Mouse (Mus musculus): ENCODE measurements around the gene H2-Ab1.
"Not testable (repeated sequence)": the region's sequence is repeated elsewhere in the genome, so short reads cannot be mapped to it uniquely, and the experiment has no call there.

Gene H2-Ab1

DNA sequence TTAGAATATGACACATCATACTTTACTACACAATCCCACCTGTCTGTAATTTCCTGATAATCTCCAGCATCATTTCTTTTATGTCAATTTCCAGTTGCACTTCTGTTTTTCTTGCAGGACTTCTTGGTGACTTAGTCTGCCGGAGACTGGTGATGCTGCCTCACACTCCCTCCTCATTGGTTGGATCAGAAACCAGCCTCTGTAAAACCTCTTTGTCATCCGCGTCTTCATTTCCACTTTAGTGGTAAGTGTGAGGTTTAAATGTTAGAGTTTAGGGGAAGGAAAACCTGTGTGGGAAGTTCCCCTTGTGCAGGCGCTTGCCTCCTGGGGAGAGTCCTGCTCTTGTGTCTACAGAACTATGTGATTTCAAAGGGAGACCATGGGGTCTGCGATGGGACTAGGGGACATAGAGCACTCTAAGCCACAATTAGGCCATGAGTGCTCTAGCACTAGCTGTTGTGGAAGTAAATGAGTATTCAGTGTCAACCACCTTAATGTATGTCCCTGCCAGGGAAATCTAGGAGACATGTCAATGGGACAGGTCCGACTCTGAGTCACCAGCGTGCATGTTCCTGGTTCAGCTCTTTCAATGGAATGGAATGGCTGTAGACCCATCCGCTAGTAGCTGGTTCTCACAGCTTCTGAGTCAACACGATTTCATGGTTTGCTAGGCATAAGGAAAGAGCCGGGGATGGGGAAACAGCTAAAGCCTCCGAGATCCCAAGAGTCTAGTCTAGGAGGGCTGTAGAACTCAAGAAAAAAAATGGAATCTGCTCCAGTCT is at the start of gene H2-Ab1:
Gene H2-Ab1 (plus strand): TSS at position 96 of the 782 bp plus-strand sequence.
- in situ Hi-C loops (cut with MboI, MseI), result loop anchor here (10.0 kb wide), 1 partner anchor 573 kb away; the partner anchor contains the start of gene Hnrnpm

DNA sequence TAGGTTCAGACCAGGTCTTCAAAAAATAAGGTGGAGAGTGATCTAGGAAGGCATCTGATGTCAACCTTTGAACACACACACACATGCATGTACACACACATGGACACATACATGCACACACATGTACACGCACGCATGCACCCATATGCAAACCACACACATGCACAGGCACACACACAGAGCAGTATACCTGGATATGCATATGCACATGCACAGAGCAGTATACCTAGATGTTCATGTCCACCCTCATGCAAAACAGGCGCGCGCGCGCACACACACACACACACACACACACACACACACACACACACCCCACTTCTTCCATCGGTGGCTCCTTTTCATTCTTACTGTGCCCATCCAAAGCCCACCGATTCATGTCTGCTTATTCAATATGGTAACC is 49.6 kb upstream of the H2-Ab1 start:
- in situ Hi-C loops (cut with MboI, MseI), result no loop called here

DNA sequence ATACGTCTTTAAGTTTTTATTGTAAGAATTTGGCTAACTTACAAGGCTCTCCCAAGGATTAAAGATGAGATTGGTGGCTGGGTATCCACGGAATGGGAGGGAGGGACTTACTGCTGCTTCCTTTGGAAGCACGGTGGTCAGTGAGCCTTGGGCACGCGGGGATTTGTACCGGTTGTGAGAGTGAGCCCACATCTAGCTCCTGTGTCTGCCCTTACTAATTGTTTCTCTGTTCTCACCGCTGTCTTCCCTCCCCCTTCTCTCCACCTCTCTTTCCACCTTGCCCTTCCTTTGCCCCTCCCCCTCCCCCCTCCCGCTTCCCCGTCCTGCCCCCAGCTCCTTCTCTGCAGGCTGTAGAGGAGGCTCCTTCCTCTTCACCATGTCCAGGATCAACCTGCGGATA is 49.1 kb upstream of the H2-Ab1 start:
- in situ Hi-C loops (cut with MboI, MseI), result no loop called here

DNA sequence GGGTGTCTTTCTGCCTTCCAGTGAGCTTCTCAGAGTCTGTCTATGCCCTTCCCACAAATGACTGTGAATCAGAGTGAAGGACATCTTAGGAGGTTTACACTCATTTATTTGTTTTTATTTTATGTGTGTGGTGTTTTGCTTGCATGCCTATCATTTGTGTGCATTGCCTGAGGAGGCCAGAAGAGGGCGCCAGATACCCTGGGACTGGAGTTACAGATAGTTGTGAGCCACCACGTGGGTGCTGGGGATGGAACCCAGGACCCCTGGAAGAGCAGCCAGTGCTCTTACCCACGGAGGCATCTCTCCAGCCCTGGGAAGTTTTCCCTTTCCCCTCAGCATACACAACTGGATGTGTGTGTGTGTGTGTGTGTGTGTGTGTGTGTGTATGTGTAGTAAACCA is 47.8 kb upstream of the H2-Ab1 start:
- in situ Hi-C loops (cut with MboI, MseI), result loop anchor here (5.0 kb wide), 1 partner anchor 38 kb away; no protein-coding TSS in a partner anchor

DNA sequence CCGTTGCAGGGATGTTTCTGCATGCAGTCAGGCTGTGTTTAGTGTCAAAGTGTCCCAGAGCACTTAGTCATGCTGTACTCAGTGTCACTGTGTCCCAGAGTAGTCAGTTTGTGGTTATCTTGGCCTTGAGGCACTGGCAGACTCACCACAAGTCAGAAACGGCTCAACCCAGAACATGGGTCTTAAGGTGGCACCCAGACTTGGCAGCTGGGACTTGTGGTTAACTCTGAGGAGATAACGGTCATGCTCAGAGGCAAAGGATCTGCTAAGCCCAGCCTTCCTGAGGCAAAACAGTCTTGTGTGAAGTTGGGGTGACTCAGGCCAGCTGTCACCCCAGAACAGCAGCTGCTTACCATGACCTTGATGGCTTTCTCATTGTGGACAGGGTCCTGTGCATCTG is 46.9 kb upstream of the H2-Ab1 start:
- in situ Hi-C loops (cut with MboI, MseI), result loop anchor here (5.0 kb wide), 1 partner anchor 37 kb away; no protein-coding TSS in a partner anchor

DNA sequence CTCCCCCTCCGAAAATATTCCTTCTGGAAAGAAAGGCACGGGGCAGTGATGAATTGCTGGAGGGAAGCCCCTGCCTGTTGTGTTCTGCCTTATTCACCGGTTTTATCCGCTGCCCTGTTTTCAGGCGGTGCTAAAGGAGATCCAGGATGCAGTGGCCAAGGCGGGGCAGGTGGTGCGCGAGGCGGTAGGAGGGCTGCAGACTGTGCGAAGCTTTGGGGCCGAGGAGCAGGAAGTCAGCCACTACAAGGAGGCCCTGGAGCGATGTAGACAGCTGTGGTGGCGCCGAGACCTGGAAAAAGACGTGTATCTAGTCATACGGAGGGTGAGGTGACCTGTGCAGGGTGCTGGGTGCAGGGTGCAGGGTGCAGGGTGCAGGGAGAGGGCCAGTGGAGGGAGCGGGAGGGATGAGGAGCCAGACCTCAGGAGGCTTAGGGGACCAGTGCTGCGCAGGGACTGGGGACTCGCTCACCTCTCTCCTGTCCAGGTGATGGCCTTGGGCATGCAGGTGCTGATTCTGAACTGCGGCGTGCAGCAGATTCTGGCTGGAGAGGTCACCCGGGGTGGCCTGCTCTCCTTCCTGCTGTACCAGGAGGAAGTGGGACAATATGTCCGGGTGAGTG is 45.6 kb upstream of the H2-Ab1 start:
- in situ Hi-C loops (cut with MboI, MseI), result loop anchor here (5.0 kb wide), 1 partner anchor 35 kb away; no protein-coding TSS in a partner anchor

DNA sequence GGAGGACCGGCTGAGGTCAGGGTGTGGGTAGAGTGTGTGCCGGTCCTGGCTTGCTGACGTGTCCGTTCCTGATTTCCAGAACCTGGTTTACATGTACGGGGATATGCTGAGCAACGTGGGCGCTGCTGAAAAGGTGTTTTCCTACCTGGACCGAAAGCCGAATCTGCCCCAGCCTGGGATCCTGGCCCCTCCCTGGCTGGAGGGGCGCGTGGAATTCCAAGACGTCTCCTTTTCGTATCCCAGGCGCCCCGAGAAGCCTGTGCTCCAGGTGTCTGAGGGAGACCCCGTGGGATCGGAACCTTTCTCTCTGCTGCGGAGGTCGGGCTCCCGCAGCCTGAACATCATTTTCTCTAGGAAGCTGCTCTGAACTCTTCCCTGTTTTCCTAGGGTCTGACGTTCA is 43.6 kb upstream of the H2-Ab1 start:
- in situ Hi-C loops (cut with MboI, MseI), result loop anchor here (5.0 kb wide), 1 partner anchor 33 kb away; no protein-coding TSS in a partner anchor

DNA sequence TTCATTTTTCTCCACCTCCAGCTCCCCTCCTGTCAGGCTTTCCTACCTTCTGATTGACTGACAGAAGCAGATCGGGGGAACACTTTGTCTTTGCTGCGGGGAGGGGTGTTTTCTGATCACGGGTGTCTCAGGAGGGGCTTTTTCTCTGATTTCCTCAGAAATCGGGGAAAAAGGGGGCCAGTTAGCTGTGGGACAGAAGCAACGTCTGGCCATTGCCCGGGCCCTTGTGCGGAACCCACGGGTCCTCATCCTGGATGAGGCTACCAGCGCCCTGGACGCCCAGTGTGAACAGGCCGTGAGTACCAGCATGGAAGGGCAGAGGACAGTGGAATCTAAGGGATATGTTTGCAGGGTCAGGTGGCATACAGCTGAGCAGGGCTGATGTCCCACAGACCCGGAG is 42.3 kb upstream of the H2-Ab1 start:
- in situ Hi-C loops (cut with MboI, MseI), result loop anchor here (5.0 kb wide), 1 partner anchor 43 kb away; no protein-coding TSS in a partner anchor

DNA sequence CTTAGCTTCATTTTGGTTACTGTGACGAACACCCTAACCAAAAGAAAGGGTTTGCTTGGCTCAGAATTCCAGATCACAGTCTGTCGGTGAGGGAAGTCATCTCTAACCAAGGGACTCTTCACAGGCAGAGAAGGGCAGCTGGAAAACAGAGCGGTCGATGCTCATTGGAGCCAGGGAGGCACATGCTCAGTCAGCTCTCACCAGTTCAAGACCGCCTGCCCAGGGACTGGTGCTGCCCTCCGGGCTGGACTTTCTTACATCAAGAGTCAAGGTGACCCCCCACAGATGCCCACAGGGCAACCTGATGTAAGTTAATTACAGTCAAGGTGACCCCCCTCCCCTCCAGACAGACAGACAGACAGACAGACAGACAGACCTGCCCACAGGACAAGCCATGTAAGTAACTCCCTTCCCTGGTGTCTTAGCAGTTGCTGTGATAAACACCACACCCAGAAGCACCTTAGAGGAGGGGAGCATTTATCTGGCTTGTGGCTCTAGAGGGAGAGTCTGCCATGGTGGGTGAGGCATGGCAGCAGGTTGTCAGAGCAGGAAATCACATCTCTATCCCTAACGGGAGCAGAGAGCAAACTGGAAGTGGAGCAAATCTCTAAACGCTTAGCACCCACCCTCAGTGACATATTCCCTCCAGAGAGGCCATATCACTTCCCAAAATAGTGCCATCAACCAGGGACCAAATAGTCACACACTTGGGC is 40.1 kb upstream of the H2-Ab1 start:
- in situ Hi-C loops (cut with MboI, MseI), result loop anchor here (5.0 kb wide), 1 partner anchor 45 kb away; no protein-coding TSS in a partner anchor

DNA sequence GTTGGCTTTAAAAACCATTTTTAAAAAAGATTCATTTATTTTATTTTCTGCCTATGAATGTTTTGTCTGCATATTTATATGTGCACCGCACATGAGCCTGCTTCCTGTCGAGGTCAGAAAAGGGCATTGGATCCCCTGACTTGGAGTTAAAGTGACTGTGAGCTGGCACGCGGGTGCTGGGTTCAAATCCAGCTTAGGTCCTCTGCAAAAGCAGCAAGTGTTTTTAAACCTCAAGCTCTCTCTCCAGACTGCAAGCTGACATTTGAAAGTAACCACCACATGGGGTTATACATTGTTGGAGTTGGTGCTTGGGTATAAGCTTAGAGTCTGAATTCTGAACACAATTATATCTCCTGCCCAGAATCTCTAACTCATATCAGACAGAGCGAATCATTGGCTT is 39.5 kb upstream of the H2-Ab1 start:
- in situ Hi-C loops (cut with MboI, MseI), result loop anchor here (5.0 kb wide), 1 partner anchor 46 kb away; no protein-coding TSS in a partner anchor

DNA sequence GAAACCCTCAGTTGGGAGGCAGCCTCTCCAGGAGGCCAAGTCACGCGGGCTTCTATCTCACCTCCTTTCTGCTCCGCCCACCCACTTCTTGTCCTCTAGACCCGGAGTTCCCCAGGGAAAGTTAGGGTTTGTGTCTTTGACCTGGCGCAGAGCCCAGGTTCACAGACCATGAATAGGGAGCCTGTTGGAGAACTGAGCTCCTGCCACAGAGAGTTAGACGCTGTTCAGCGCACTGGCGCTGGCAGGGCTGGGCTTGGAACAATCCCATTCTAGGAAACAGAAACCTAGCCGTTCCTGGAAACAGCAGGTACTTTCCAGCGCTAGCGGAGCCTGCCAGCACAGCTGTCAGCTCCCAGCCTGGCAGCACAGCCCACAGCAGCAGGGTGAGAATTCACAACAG is 38.8 kb upstream of the H2-Ab1 start:
- in situ Hi-C loops (cut with MboI, MseI), result loop anchor here (5.0 kb wide), 1 partner anchor 46 kb away; no protein-coding TSS in a partner anchor

DNA sequence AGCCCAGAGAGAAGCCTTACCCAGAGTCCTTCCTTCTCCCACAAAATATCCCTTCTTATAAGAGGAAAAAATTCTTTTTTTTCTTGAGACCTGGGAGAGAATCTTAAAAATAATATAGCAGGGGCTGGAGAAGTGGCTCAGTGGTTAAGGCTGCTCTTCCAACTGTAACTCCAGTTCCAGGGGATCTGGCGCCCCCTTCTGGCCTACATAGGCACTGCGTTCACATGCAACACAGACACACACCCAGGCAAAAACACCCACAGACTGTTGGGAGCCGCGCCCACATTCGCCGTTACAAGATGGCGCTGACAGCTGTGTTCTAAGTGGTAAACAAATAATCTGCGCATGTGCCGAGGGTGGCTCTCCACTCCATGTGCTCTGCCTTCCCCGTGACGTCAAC is 38.4 kb upstream of the H2-Ab1 start:
- in situ Hi-C loops (cut with MboI, MseI), result loop anchor here (5.0 kb wide), 1 partner anchor 47 kb away; no protein-coding TSS in a partner anchor

DNA sequence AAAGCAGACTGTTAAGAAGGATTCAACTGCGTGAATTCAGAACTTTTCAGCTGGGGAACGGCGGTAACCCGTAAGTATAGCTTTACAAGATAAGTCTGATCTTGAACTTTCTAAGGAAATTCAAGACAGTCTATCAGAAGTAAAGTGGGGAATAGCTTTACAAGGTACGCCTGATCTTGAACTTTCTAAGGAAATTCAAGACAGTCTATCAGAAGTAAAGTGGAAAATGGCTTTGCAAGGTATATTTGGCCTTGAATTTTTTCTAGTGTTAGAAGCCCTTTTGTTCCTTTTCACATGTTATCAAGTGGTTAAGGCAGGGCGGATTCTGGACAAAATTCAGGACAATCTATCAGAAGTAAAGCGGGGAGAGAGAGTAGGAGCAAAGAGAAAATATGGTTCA is 37.7 kb upstream of the H2-Ab1 start:
- in situ Hi-C loops (cut with MboI, MseI), result loop anchor here (5.0 kb wide), 1 partner anchor 48 kb away; no protein-coding TSS in a partner anchor

DNA sequence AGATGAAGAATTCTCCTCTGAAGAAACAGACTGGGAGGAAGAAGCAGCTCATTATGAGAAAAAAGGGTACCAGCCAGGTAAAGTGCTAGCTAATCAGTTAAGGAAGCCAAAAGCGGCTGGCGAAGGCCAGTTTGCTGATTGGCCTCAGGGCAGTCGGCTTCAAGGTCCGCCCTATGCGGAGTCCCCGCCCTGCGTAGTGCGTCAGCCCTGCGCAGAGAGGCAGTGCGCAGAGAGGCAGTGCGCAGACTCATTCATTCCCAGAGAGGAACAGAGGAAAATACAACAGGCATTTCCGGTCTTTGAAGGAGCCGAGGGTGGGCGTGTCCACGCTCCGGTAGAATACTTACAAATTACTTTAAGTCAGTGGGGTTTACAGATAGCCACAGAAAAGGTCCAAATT is 37.1 kb upstream of the H2-Ab1 start:
- in situ Hi-C loops (cut with MboI, MseI), result not testable (repeated sequence)

DNA sequence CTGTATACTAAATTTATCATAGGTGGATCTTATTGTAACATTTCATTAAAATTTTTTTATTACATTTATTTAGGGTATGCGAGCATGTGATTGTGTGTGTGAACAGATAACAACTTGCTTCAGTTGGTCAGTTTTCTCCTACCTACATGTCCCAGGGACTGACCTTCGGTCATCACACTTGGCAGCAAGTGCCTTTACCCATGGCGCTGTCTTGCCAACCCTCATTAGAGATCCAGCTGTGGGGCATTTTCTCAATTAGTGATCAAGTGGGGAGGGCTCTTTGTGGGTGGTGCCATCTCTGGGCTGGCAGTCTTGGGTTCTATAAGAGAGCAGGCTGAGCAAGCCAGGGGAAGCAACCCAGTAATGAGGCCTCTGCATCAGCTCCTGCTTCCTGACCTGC is 32.7 kb upstream of the H2-Ab1 start:
- in situ Hi-C loops (cut with MboI, MseI), result no loop called here

DNA sequence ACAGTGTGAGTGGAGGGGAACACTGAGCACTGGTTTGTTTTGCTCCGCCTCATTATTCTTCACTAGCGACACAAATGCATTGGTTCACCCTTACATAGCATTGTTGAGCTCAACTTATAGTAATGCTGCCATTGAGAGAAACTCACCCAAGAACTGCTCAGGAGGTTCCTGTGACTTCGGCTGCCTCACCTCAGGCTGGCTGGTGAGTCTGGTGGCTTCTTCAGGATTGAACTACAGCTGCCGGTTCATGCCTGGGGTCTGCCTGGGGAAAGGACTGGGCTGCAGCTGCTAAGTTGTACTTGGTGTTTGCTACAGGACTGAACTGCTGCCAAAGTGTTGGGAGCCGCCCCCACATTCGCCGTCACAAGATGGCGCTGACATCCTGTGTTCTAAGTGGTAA is 32.1 kb upstream of the H2-Ab1 start:
- in situ Hi-C loops (cut with MboI, MseI), result no loop called here

DNA sequence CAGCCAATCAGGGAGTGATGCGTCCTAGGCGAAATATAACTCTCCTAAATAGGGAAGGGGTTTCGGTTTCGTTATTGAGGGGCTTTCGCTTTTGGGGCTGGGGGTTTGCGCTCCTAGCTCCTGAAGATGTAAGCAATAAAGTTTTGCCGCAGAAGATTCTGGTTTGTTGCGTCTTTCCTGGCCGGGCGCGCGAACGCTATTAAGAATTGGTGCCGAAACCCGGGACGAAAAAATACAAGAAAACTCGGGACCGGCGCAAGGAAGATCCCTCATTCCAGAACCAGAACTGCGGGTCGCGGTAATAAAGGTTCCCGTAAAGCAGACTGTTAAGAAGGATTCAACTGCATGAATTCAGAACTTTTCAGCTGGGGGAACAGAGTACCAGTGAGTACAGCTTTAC is 31.6 kb upstream of the H2-Ab1 start:
- in situ Hi-C loops (cut with MboI, MseI), result not testable (repeated sequence)

DNA sequence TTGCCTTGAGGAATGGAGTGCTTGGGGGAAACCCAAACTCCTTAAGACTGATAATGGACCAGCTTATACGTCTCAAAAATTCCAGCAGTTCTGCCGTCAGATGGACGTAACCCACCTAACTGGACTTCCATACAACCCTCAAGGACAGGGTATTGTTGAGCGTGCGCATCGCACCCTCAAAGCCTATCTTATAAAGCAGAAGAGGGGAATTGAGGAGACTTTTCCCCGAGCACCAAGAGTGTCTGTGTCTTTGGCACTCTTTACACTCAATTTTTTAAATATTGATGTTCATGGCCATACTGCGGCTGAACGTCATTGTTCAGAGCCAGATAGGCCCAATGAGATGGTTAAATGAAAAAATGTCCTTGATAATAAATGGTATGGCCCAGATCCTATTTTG is 26.5 kb upstream of the H2-Ab1 start:
- in situ Hi-C loops (cut with MboI, MseI), result not testable (repeated sequence)

DNA sequence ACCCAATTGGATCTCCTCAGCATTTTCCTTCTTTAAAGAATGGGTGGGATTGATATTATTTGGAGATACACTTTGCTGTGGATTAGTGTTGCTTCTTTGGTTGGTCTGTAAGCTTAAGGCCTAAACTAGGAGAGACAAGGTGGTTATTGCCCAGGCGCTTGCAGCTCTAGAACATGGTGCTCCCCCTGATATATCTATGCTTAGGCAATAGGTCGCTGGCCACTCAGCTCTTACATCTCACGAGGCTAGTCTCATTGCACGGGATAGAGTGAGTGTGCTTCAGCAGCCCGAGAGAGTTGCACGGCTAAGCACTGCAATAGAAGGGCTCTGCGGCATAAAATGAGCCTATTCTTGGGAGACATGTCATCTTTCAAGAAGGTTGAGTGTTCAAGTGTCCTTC is 25.5 kb upstream of the H2-Ab1 start:
- in situ Hi-C loops (cut with MboI, MseI), result not testable (repeated sequence)

DNA sequence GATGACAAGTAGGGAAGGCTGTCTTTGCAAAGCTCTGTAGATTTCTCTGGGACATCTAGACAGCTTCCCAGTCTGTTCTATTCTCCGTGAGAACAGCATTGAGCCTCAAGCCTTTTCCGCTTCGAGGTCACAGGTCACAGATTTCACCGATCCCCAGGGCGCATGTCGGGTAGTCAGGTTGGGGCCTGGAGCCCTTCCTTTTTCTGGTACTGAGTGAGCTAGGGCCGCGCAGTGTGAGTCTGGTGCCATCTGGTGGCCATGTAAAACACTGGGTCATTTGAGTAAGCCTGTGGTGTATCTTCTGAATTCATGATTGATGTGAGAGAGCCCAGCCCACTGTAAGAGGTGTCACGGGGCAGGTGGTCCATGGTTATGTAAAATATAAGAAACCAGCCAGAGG is 22.6 kb upstream of the H2-Ab1 start:
- in situ Hi-C loops (cut with MboI, MseI), result no loop called here

DNA sequence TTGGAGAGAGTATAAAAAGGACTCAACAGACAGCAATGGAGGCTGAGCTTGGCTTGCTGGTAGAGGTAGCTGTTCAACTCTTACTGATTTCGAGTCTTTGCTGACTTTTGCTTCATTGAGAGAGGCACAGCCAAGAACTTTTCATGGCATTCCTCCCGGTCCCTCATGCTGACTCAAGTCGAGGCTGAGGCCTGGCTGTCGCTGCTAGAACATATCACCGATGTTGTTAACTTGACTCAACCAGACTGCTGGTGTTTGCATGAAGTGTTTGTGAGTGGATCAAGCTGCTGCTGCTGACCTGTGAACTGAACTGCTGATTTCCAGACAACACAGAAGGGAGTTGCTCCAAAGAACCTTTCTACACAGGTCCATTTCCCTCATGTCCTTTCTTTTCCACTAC is 20.8 kb upstream of the H2-Ab1 start:
- in situ Hi-C loops (cut with MboI, MseI), result no loop called here

DNA sequence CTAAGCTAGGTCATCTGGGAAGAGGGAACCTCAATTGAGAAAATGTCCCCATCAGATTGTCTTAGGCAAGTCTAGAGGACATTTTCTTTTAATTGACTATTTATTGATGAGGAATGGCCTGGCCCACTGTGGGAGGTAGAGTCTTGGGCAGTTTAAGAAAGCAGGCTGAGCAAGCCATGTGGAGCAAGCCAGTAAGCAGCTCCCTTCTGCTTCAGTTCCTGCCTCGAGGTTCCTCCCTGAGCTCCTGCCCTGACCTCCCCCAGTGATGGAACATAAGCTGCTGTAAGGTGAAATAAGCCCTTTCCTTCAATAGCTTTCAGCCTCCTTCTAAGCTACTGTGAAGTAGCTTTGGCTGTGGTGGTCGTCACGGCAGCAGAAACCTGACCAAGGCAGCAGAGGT is 19.7 kb upstream of the H2-Ab1 start:
- in situ Hi-C loops (cut with MboI, MseI), result no loop called here

Measured in T-helper 2 cell (primary cell).